Mouse (Mus musculus) bone marrow, adult 2 months (tissue): ENCODE measurements around the gene Vmn1r89.

Source experiments
- CTCF ChIP-seq: fragments of 200-500 bp; IDR thresholded peaks from 2 replicates; pipeline ENCODE4 v1.5.1; 2011; ENCODE audit warnings: low read length, control low read depth; ENCODE audit not compliant: control insufficient read depth, insufficient read depth
- POLR2A ChIP-seq: fragments of 200-500 bp; IDR thresholded peaks from 2 replicates; pipeline ENCODE4 v1.6.1; 2011; ENCODE audit warnings: low read depth, mild to moderate bottlenecking, control low read depth, low read length, borderline replicate concordance; ENCODE audit not compliant: control insufficient read depth

DNA sequence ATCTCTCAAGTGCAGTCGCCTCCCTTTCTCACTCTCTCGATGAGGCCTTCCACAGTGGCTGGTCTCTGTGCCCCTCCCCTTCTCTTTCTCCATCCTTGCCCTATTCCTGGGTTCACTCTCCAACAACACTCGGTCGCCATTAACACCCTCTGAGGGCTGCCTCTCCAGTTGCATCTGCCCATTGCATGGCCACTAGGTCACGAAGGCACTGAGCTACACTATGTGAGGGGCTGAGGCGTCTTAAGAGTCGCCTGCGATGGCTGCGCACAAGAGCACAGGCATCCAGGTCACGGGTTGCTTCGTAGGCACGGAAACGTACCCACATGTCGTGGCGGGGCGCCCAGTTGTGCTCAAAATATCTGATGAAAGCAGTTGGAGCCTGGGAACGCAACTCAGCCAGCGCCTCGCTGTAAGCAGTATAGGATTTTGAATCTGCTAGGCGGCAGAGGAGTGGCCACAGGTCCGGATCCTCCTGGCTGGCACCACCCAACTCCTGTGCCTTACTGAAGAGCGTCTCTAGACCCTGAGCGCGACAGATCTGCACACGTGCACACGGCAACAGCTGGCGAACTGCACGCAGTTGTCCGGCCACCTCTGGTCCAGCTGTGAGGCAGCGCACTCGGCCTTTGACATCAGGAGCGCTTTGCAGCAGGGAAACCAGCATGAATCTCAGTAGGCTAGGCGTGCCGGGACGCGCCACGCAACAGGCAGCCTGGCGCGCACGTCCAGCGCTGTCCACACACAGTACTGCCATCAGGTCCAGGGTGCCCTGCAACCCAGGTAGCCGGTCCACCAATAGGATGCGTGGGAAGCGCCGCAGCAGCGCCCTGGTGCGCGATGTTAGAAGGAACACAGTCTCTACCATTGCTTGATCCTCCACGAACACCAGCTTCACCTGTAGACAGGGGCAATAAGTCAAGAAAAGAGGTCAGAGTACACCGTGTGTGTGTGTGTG, 48.2 kb downstream of the Vmn1r89 start:
- TF ChIP-seq CTCF: no peak
- no peak; the same call in 1 of the 2 replicates for TF ChIP-seq POLR2A
